Mouse (Mus musculus) limb, embryonic 14.5 days (tissue): Measurements from ENCODE around the gene Vdr. TPM values are rescaled to one million over a fixed set of nuclear protein-coding genes. Genes with fewer than 3 reads are reported as not detected.

Source experiments
- ATAC-seq: fragments of 200-750 bp; cut with Nextera tagmentation; 2 replicates; pipeline ENCODE4 v1.8.0; 2017; ENCODE audit warnings: low read depth, moderate number of reproducible peaks, moderate TSS enrichment; ENCODE audit not compliant: low FRiP score
- DNase-seq: peaks from one replicate; pipeline ENCODE4 v3.0.0-alpha.2; 2015; ENCODE audit warnings: low spot score
- H3K27ac ChIP-seq: fragments of 300-500 bp; sonication (generic); replicated peaks from 2 replicates; pipeline ENCODE4 v1.5.1; 2014; ENCODE audit warnings: low read depth, mild to moderate bottlenecking, low read length, moderate library complexity, mixed read lengths
- H3K27me3 ChIP-seq: fragments of 300-500 bp; sonication (generic); 2 replicates; pipeline ENCODE4 v1.6.1; 2014; ENCODE audit warnings: low read length, mixed read lengths; ENCODE audit not compliant: control insufficient read depth, insufficient read depth
- H3K36me3 ChIP-seq: fragments of 300-500 bp; sonication (generic); 2 replicates; pipeline ENCODE4 v1.6.1; 2014; ENCODE audit warnings: mild to moderate bottlenecking, low read length, moderate library complexity, mixed read lengths; ENCODE audit not compliant: control insufficient read depth, insufficient read depth
- H3K4me1 ChIP-seq: fragments of 300-500 bp; sonication (generic); 2 replicates; pipeline ENCODE4 v1.6.1; 2014; ENCODE audit warnings: antibody characterized with exemption, low read length, mixed read lengths; ENCODE audit not compliant: control insufficient read depth, insufficient read depth
- H3K4me2 ChIP-seq: fragments of 300-500 bp; sonication (generic); replicated peaks from 2 replicates; pipeline ENCODE4 v1.6.1; 2014; ENCODE audit warnings: low read depth, mild to moderate bottlenecking, low read length, moderate library complexity; ENCODE audit not compliant: severe bottlenecking
- H3K4me3 ChIP-seq: fragments of 300-500 bp; sonication (generic); replicated peaks from 2 replicates; pipeline ENCODE4 v1.5.1; 2014; ENCODE audit warnings: low read length
- H3K9ac ChIP-seq: fragments of 300-500 bp; sonication (generic); 2 replicates; pipeline ENCODE4 v1.6.1; 2014; ENCODE audit warnings: mild to moderate bottlenecking, low read depth, low read length, moderate library complexity; ENCODE audit not compliant: severe bottlenecking
- H3K9me3 ChIP-seq: fragments of 300-500 bp; sonication (generic); 2 replicates; pipeline ENCODE4 v1.6.1; 2016; ENCODE audit warnings: low read length; ENCODE audit not compliant: control insufficient read depth
- POLR2A ChIP-seq: fragments of 200-500 bp; IDR thresholded peaks from 2 replicates; pipeline ENCODE4 v1.8.0; 2012; ENCODE audit warnings: inconsistent platforms, mild to moderate bottlenecking, moderate library complexity, borderline replicate concordance; ENCODE audit not compliant: insufficient read depth, insufficient read length; ENCODE audit errors: extremely low read depth
- WGBS: fragments of 180-500 bp; shearing (Covaris S2); extraction: QIAGEN DNeasy Blood & Tissue Kit; methylation state at CpG from one replicate; pipeline ENCODE4 v1.1.7; 2014; 5-methylcytosine and 5-hydroxymethylcytosine counted together
- polyA plus RNA-seq, 2 experiments: library from polyadenylated mRNA; depleted of rRNA in 1 of 2; stranded (reverse) in 1 of 2; unstranded in 1 of 2; fragments of >200 nt; fragmentation: Nextera tagmentation in 1 of 2; extraction: Ambion mirVana in 1 of 2; gene quantifications; 2 replicates each; pipeline versions ENCODE4 v1.2.1 to v1.2.3; 2012 to 2014

Vdr gene
- polyA plus RNA-seq, 2 experiments = 2.0 to 3.4 TPM

- no peak overlapping the region for H3K4me2 ChIP-seq
- DNase-seq (no peak), ATAC-seq (no peak)
- H3K27me3 ChIP-seq = no peaks in the 10 kb centered on the region
- H3K36me3 ChIP-seq = no peaks in the 10 kb centered on the region
- no peaks in the 10 kb centered on the region for H3K9me3 ChIP-seq
- 64% methylated on average over 11 of the region's 11 CpGs for WGBS
- no peak for TF ChIP-seq POLR2A
- H3K4me1 ChIP-seq = no peaks in the 10 kb centered on the region
- H3K27ac ChIP-seq = no peak overlapping the region
- H3K9ac ChIP-seq = no peak overlapping the region
- no peak overlapping the region for H3K4me3 ChIP-seq
Measured at GRCm38 (mm10) chr15:97945656-97946315, 35.4 kb upstream of the Vdr start.

GRCm38 (mm10) chr15:97944919-97945574 is 34.6 kb upstream of the Vdr start:
- no peaks in the 10 kb centered on the region for H3K9me3 ChIP-seq
- H3K4me1 ChIP-seq = no peaks in the 10 kb centered on the region
- ATAC-seq (no peak), DNase-seq (no peak)
- TF ChIP-seq POLR2A = no peak
- WGBS = 55% methylated on average over 11 of the region's 11 CpGs
- no peak overlapping the region for H3K4me2 ChIP-seq
- no peak overlapping the region for H3K4me3 ChIP-seq
- H3K27ac ChIP-seq = no peak overlapping the region
- no peak overlapping the region for H3K9ac ChIP-seq
- no peaks in the 10 kb centered on the region for H3K36me3 ChIP-seq
- no peaks in the 10 kb centered on the region for H3K27me3 ChIP-seq

- DNase-seq (no peak), ATAC-seq (no peak)
- no peak overlapping the region for H3K4me3 ChIP-seq
- H3K27ac ChIP-seq = no peak overlapping the region
- no peaks in the 10 kb centered on the region for H3K4me1 ChIP-seq
- WGBS = 90% methylated on average over 8 of the region's 8 CpGs
- TF ChIP-seq POLR2A = no peak
- H3K36me3 ChIP-seq = no peaks in the 10 kb centered on the region
- no peak overlapping the region for H3K4me2 ChIP-seq
- H3K9ac ChIP-seq = no peak overlapping the region
- no peaks in the 10 kb centered on the region for H3K27me3 ChIP-seq
- H3K9me3 ChIP-seq = no peaks in the 10 kb centered on the region
Measured at GRCm38 (mm10) chr15:97943356-97943755, 32.9 kb upstream of the Vdr start.

GRCm38 (mm10) chr15:97942538-97942937 is 32.1 kb upstream of the Vdr start:
- Histone ChIP-seq H3K4me1 (no peaks in the 10 kb centered on the region), H3K9ac (no peak overlapping the region), H3K4me2 (no peak overlapping the region), H3K27ac (no peak overlapping the region), H3K36me3 (no peaks in the 10 kb centered on the region), H3K27me3 (no peaks in the 10 kb centered on the region), H3K9me3 (no peaks in the 10 kb centered on the region), H3K4me3 (no peak overlapping the region)
- DNase-seq (no peak), ATAC-seq (no peak)
- no peak for TF ChIP-seq POLR2A
- 73% methylated on average over 8 of the region's 8 CpGs for WGBS

DNA sequence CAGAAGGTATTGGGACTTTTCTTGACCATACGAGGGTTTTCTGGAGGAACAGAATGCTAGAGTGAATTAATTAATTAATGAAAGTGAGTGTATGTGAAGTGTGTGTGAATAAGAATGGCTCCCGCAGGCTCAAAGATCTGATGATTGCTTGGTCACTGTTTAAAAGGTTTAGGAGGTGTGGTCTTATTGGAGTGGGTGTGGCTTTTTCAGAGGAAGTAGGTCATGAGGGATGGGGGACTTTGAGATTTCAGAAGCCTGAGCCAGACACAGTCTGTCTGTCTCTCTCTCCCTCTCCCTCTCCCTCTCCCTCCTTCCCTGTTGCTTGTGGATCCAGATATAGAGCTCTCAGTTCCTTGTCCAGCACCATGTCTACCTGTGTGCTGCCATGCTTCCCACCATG is 30.9 kb upstream of the Vdr start:
- H3K36me3 ChIP-seq = no peaks in the 10 kb centered on the region
- no peak for ATAC-seq
- no peak overlapping the region for H3K9ac ChIP-seq
- H3K27me3 ChIP-seq = no peaks in the 10 kb centered on the region
- DNase-seq = no peak
- no peaks in the 10 kb centered on the region for H3K4me1 ChIP-seq
- H3K4me2 ChIP-seq = no peak overlapping the region
- no peaks in the 10 kb centered on the region for H3K9me3 ChIP-seq
- WGBS = 84% methylated on average over 2 of the region's 2 CpGs
- TF ChIP-seq POLR2A = no peak
- H3K27ac ChIP-seq = no peak overlapping the region; the same call in 1 of the 2 replicates
- no peak overlapping the region for H3K4me3 ChIP-seq
